ENCODE assay signal across 27 mouse cellular contexts in the genomic region with DNA sequence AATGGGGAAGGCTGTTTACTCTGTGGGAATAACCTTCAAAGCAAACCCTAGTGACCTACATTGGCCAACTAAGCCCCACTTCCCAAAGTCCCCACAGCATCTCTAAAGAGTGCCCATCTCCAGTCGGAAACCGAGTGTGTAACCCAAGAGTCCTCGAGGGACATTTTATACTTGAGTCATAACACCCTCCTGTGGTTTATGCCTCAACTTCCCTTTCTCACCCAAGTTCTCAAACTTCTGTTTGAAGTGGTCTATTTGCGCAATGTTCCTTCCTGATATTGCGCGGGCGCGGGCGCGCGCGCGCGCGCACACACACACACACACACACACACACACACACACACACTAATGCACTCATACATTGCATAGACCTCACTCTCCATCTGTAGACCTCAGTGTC.
A peak's percentile ranks its signal among the peaks of the same experiment; 100 is the strongest.
DNase-seq lines count a peak whose midpoint lies in the region; ATAC-seq and TF ChIP-seq lines count a peak whose summit lies in the region.
"Had no signal": no experiment of that assay in that cellular context is flagged by ENCODE, and none has a peak within 500 bp of the region (broad histone marks: within the 10 kb centered on the region; RNA-seq: fewer than 3 reads in every experiment).

No protein-coding gene starts in this region.

- DNase-seq in CH12.LX (ENCODE audit: extremely low read depth): peak; percentile 54
- no peak for DNase-seq in kidney, postnatal 4 days
- no peak for DNase-seq in left cerebral cortex, adult 11 months (ENCODE audit: low spot score)
- DNase-seq: adrenal gland, adult 8-10 months; B cell, adult 2 months; cerebellum, adult 2 months; gastrocnemius, postnatal 25 days; heart, postnatal 36 days; kidney, adult 18-20 months; lung, postnatal 10 days; right cerebral cortex, postnatal 25 days; spleen, adult 18-20 months had no signal

- peak; percentile 62 for ATAC-seq in liver, embryonic 16.5 days (ENCODE audit: low read depth)
- no peak; the same call in 1 of the 2 replicates for ATAC-seq in liver, embryonic 12.5 days
- ATAC-seq in hematopoietic stem cell, adult 5-6 weeks (replicated peaks in 1 of 2; ENCODE audit: insufficient read depth in 1 of 2, low FRiP score in 2 of 2, low TSS enrichment in 1 of 2, low read depth in 1 of 2, poor library complexity in 2 of 2, severe bottlenecking in 2 of 2): peak; percentile 91 to 92
- ATAC-seq in neutrophil, adult 5-6 weeks (ENCODE audit: extremely low read depth, insufficient number of reproducible peaks, low FRiP score, poor library complexity, severe bottlenecking): peak; percentile 76
- ATAC-seq: activated CD4-positive, CD25-positive, alpha-beta regulatory T cell, adult 4 months; forebrain, embryonic 16.5 days; inflammation-experienced regulatory T-cells, adult 6 months; midbrain, embryonic 16.5 days had no signal

- TF ChIP-seq CTCF in CH12.LX (conservative IDR thresholded peaks at IDR 0.05 in 1 of 2, IDR thresholded peaks at IDR 0.05 in 1 of 2; ENCODE audit: low read depth in 2 of 2, low read length in 2 of 2): no peak

- H3K9me3 ChIP-seq in liver, embryonic 16.5 days (replicated peaks; ENCODE audit: control insufficient read depth, low read length): no peaks in the 10 kb centered on the region
- H3K9me3 ChIP-seq in liver, embryonic 12.5 days (replicated peaks): no peaks in the 10 kb centered on the region
- H3K9me3 ChIP-seq in CH12.LX (replicated peaks; ENCODE audit: low read length): no peaks in the 10 kb centered on the region
- H3K9me3 ChIP-seq: forebrain, embryonic 10.5 days; heart, embryonic 15.5 days; limb, embryonic 12.5 days; midbrain, embryonic 10.5 days had no signal

- no peak for TF ChIP-seq RAD21 in CH12.LX (IDR thresholded peaks at IDR 0.05; ENCODE audit: low read depth, low read length)

- TF ChIP-seq EP300 in CH12.LX (IDR thresholded peaks at IDR 0.05; ENCODE audit: low read length): 0 out of 2 replicates have a peak, but pooled peaks have one; percentile 33

- H3K4me3 ChIP-seq in liver, embryonic 16.5 days (ENCODE audit: low read depth, low read length): no peak overlapping the region
- no peak overlapping the region for H3K4me3 ChIP-seq in liver, embryonic 12.5 days
- no peak overlapping the region for H3K4me3 ChIP-seq in CH12.LX (replicated peaks in 1 of 3; ENCODE audit: low read depth in 2 of 3, low read length in 2 of 3, poor library complexity in 1 of 3)
- H3K4me3 ChIP-seq: forebrain, embryonic 10.5 days; heart, embryonic 15.5 days; limb, embryonic 12.5 days; midbrain, embryonic 10.5 days had no signal

- no peaks in the 10 kb centered on the region for H3K79me2 ChIP-seq in CH12.LX (replicated peaks; ENCODE audit: control insufficient read depth, extremely low read depth, insufficient read depth, poor library complexity, severe bottlenecking)

- in situ Hi-C loops in CH12.LX (cut with MboI; ENCODE audit: low pct_ligation_motif_present, low pct_unique_long_range_greater_than_20kb, low sequenced_read_pairs): no loop called here

- H3K4me1 ChIP-seq in liver, embryonic 16.5 days (ENCODE audit: control insufficient read depth, low read depth, low read length): no peaks in the 10 kb centered on the region
- peaks cover 5% of the 10 kb centered on the region for H3K4me1 ChIP-seq in liver, embryonic 12.5 days
- peaks cover 3 to 9% of the 10 kb centered on the region in 2 experiments; a peak in 3 of 4 replicates for H3K4me1 ChIP-seq in CH12.LX (ENCODE audit: control insufficient read depth in 1 of 2, insufficient read depth in 2 of 2)
- H3K4me1 ChIP-seq: heart, embryonic 15.5 days had no signal

- H3K9ac ChIP-seq in liver, embryonic 16.5 days (ENCODE audit: low read depth, low read length): no peak overlapping the region
- no peak overlapping the region for H3K9ac ChIP-seq in liver, embryonic 12.5 days
- no peak overlapping the region for H3K9ac ChIP-seq in CH12.LX (ENCODE audit: insufficient read depth, low read depth)
- H3K9ac ChIP-seq: heart, embryonic 15.5 days; hindbrain, embryonic 14.5 days; limb, embryonic 12.5 days; liver, embryonic 14.5 days had no signal

- H3K4me2 ChIP-seq in liver, embryonic 16.5 days (ENCODE audit: low read depth, low read length): no peak overlapping the region
- no peak overlapping the region for H3K4me2 ChIP-seq in liver, embryonic 12.5 days
- peak overlapping the region; percentile 2; the same call in 1 of the 2 replicates for H3K4me2 ChIP-seq in CH12.LX (ENCODE audit: insufficient read depth, low read depth, poor library complexity, severe bottlenecking)
- H3K4me2 ChIP-seq: heart, embryonic 15.5 days; hindbrain, embryonic 14.5 days; limb, embryonic 12.5 days had no signal

- no peaks in the 10 kb centered on the region for H3K36me3 ChIP-seq in liver, embryonic 16.5 days (ENCODE audit: control insufficient read depth, insufficient read depth)
- H3K36me3 ChIP-seq in liver, embryonic 12.5 days: no peaks in the 10 kb centered on the region
- H3K36me3 ChIP-seq in CH12.LX (replicated peaks in 1 of 2; ENCODE audit: control insufficient read depth in 1 of 2, insufficient read depth in 1 of 2, low read length in 1 of 2): no peaks in the 10 kb centered on the region
- H3K36me3 ChIP-seq: forebrain, embryonic 10.5 days; heart, embryonic 15.5 days; limb, embryonic 12.5 days; midbrain, embryonic 10.5 days had no signal

- WGBS in liver, embryonic 16.5 days (ENCODE audit: insufficient replicate concordance): 13% methylated on average over 15 of the region's 15 CpGs
- 35% methylated on average over 15 of the region's 15 CpGs for WGBS in liver, embryonic 12.5 days (ENCODE audit: insufficient replicate concordance)

- H3K27ac ChIP-seq in liver, embryonic 16.5 days (ENCODE audit: low read length): no peak overlapping the region
- no peak overlapping the region for H3K27ac ChIP-seq in liver, embryonic 12.5 days
- no peak overlapping the region for H3K27ac ChIP-seq in CH12.LX (ENCODE audit: insufficient read depth, low read depth)
- H3K27ac ChIP-seq: forebrain, embryonic 10.5 days; heart, embryonic 15.5 days; hindbrain, embryonic 14.5 days; kidney, postnatal 0 days; limb, embryonic 12.5 days; liver, embryonic 14.5 days; midbrain, embryonic 10.5 days had no signal

- dilution Hi-C loops in CH12.LX (cut with MboI; ENCODE audit: extremely low pct_ligation_motif_present, extremely low pct_unique_long_range_greater_than_20kb, low sequenced_read_pairs): no loop called here

- TF ChIP-seq POLR2A in CH12.LX (IDR thresholded peaks at IDR 0.05; ENCODE audit: low read depth, low read length): no peak

- no peaks in the 10 kb centered on the region; the same call in 1 of the 2 replicates for H3K27me3 ChIP-seq in liver, embryonic 16.5 days (ENCODE audit: control insufficient read depth, insufficient read depth, low read depth, low read length)
- H3K27me3 ChIP-seq in liver, embryonic 12.5 days (replicated peaks): peaks cover 31% of the 10 kb centered on the region; the same call in 1 of the 2 replicates
- no peaks in the 10 kb centered on the region for H3K27me3 ChIP-seq in CH12.LX (replicated peaks)

TF ChIP-seq in CH12.LX, 34 proteins besides CTCF, POLR2A, EP300 and RAD21:
- TF ChIP-seq ZC3H11A (IDR thresholded peaks at IDR 0.05; ENCODE audit: low read depth, low read length) (no peak), ZNF384 (IDR thresholded peaks at IDR 0.05; ENCODE audit: low read depth, low read length) (no peak), IRF4 (IDR thresholded peaks at IDR 0.05; ENCODE audit: low read depth, low read length) (peak; percentile 54; the same call in 1 of the 2 replicates), HCFC1 (IDR thresholded peaks at IDR 0.05; ENCODE audit: low read depth, low read length) (no peak), BHLHE40 (IDR thresholded peaks at IDR 0.05; ENCODE audit: low read depth, low read length) (0 out of 2 replicates have a peak, but pooled peaks have one; percentile 19), MAFK (IDR thresholded peaks at IDR 0.05; ENCODE audit: insufficient replicate concordance, low read length) (0 out of 2 replicates have a peak, but pooled peaks have one; percentile 47), ETS1 (conservative IDR thresholded peaks at IDR 0.05; ENCODE audit: low read depth, low read length) (0 out of 2 replicates have a peak, but pooled peaks have one; percentile 9), E2F4 (IDR thresholded peaks at IDR 0.05; ENCODE audit: insufficient replicate concordance, low read depth, low read length) (no peak), TBP (conservative IDR thresholded peaks at IDR 0.05; ENCODE audit: low read depth, low read length) (no peak), MEF2A (IDR thresholded peaks at IDR 0.05; ENCODE audit: borderline replicate concordance, low read depth, low read length) (0 out of 2 replicates have a peak, but pooled peaks have one; percentile 19)
